Mouse (Mus musculus): ENCODE results near the gene Mapkbp1. TPM values are rescaled to one million over a fixed set of nuclear protein-coding genes. Genes with fewer than 3 reads are reported as not detected.
A peak's percentile ranks its signal among the peaks of the same experiment; 100 is the strongest.

Mapkbp1 gene
- polyA plus RNA-seq, 1 experiment = 15.7 TPM

DNA sequence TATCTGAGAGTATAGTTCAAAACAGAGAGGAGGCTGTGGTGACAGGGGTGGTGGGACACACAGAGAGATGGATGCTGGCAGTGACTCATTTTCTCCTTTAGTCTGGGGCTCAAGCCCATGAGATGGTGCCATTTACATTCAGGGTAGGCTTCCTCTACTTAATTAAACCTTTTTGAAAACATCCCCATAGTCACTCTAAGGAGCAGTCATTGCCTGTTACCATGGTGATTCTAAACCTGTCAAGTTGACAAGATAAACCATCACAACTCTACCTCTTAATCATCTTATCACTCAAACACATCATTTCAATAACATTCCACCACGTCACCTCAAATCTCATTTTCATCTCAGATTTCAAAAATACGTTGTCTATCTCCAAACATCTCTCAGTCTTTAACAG, 31.5 kb downstream of the Mapkbp1 start:
- Histone ChIP-seq H3K36me3 (ENCODE audit: control insufficient read depth, insufficient read depth, low read length) (no peaks in the 10 kb centered on the region), H3K4me1 (replicated peaks; ENCODE audit: control insufficient read depth, insufficient read depth, low read length) (no peaks in the 10 kb centered on the region), H3K27me3 (ENCODE audit: control insufficient read depth, insufficient read depth, low read length) (no peaks in the 10 kb centered on the region), H3K4me3 (ENCODE audit: control insufficient read depth, insufficient read depth, low read length) (no peak overlapping the region), H3K27ac (ENCODE audit: control insufficient read depth, insufficient read depth, low read length) (no peak overlapping the region)
- no peak for DNase-seq
- WGBS = 92% methylated on average over 2 of the region's 2 CpGs
- TF ChIP-seq POLR2A (IDR thresholded peaks at IDR 0.05; ENCODE audit: control insufficient read depth, extremely low read depth, insufficient read depth, low read length, poor library complexity) (no peak), CTCF (IDR thresholded peaks at IDR 0.05; ENCODE audit: borderline replicate concordance, control insufficient read depth, extremely low read depth, insufficient read depth, low read length, poor library complexity) (no peak)

DNA sequence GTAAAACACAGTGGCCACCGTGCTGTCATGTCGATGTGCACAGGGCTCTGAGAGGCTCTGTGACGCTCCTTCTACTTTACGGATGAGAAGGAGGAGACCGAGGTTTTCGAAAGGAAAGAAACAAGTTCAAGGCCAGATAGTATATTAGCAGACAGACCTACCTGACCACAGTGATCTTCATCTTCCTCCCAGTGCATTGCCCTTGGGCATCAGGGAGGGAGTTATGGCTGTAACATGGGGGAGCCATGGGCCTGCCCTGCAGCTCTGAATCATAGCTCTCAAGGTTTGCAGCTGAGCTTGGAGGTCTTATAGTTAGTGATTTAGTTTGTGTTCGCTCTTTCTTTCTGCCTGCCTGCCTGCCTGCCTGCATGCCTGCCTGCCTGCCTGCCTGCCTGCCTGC, 34.2 kb downstream of the Mapkbp1 start:
- H3K27me3 ChIP-seq (ENCODE audit: control insufficient read depth, insufficient read depth, low read length) = no peaks in the 10 kb centered on the region
- no peaks in the 10 kb centered on the region for H3K4me1 ChIP-seq (replicated peaks; ENCODE audit: control insufficient read depth, insufficient read depth, low read length)
- DNase-seq = no peak
- no peak overlapping the region for H3K27ac ChIP-seq (ENCODE audit: control insufficient read depth, insufficient read depth, low read length)
- no peak overlapping the region for H3K4me3 ChIP-seq (ENCODE audit: control insufficient read depth, insufficient read depth, low read length)
- 96% methylated on average over 7 of the region's 7 CpGs for WGBS
- TF ChIP-seq CTCF (IDR thresholded peaks at IDR 0.05; ENCODE audit: borderline replicate concordance, control insufficient read depth, extremely low read depth, insufficient read depth, low read length, poor library complexity) (no peak), POLR2A (IDR thresholded peaks at IDR 0.05; ENCODE audit: control insufficient read depth, extremely low read depth, insufficient read depth, low read length, poor library complexity) (no peak)
- no peaks in the 10 kb centered on the region for H3K36me3 ChIP-seq (ENCODE audit: control insufficient read depth, insufficient read depth, low read length)

GRCm38 (mm10) chr2:120007680-120008210, 35.2 kb downstream of the Mapkbp1 start:
- no peak for DNase-seq
- Histone ChIP-seq H3K4me3 (ENCODE audit: control insufficient read depth, insufficient read depth, low read length) (no peak overlapping the region), H3K4me1 (replicated peaks; ENCODE audit: control insufficient read depth, insufficient read depth, low read length) (no peaks in the 10 kb centered on the region), H3K36me3 (ENCODE audit: control insufficient read depth, insufficient read depth, low read length) (no peaks in the 10 kb centered on the region), H3K27me3 (ENCODE audit: control insufficient read depth, insufficient read depth, low read length) (no peaks in the 10 kb centered on the region), H3K27ac (ENCODE audit: control insufficient read depth, insufficient read depth, low read length) (no peak overlapping the region)
- no peak for TF ChIP-seq POLR2A (IDR thresholded peaks at IDR 0.05; ENCODE audit: control insufficient read depth, extremely low read depth, insufficient read depth, low read length, poor library complexity)
- TF ChIP-seq CTCF (IDR thresholded peaks at IDR 0.05; ENCODE audit: borderline replicate concordance, control insufficient read depth, extremely low read depth, insufficient read depth, low read length, poor library complexity) = no peak
- WGBS = 92% methylated on average over 4 of the region's 4 CpGs

GRCm38 (mm10) chr2:120008672-120009071, 36.2 kb downstream of the Mapkbp1 start:
- DNase-seq = no peak
- H3K4me3 ChIP-seq (ENCODE audit: control insufficient read depth, insufficient read depth, low read length) = no peak overlapping the region
- WGBS = 38% methylated on average over 4 of the region's 4 CpGs

GRCm38 (mm10) chr2:120011462-120012200, 39.1 kb downstream of the Mapkbp1 start:
- Histone ChIP-seq H3K27me3 (ENCODE audit: control insufficient read depth, insufficient read depth, low read length) (no peaks in the 10 kb centered on the region), H3K36me3 (ENCODE audit: control insufficient read depth, insufficient read depth, low read length) (no peaks in the 10 kb centered on the region), H3K27ac (ENCODE audit: control insufficient read depth, insufficient read depth, low read length) (no peak overlapping the region), H3K4me3 (ENCODE audit: control insufficient read depth, insufficient read depth, low read length) (no peak overlapping the region), H3K4me1 (replicated peaks; ENCODE audit: control insufficient read depth, insufficient read depth, low read length) (no peaks in the 10 kb centered on the region)
- 79% methylated on average over 8 of the region's 8 CpGs for WGBS
- TF ChIP-seq CTCF (IDR thresholded peaks at IDR 0.05; ENCODE audit: borderline replicate concordance, control insufficient read depth, extremely low read depth, insufficient read depth, low read length, poor library complexity) (no peak), POLR2A (IDR thresholded peaks at IDR 0.05; ENCODE audit: control insufficient read depth, extremely low read depth, insufficient read depth, low read length, poor library complexity) (no peak)
- peak; percentile 56 for DNase-seq

More at GRCm38 (mm10) chr2:120008672-120009071, 36.2 kb downstream of the Mapkbp1 start:
- Histone ChIP-seq H3K36me3 (ENCODE audit: control insufficient read depth, insufficient read depth, low read length) (no peaks in the 10 kb centered on the region), H3K27me3 (ENCODE audit: control insufficient read depth, insufficient read depth, low read length) (no peaks in the 10 kb centered on the region), H3K27ac (ENCODE audit: control insufficient read depth, insufficient read depth, low read length) (no peak overlapping the region), H3K4me1 (replicated peaks; ENCODE audit: control insufficient read depth, insufficient read depth, low read length) (no peaks in the 10 kb centered on the region)
- TF ChIP-seq POLR2A (IDR thresholded peaks at IDR 0.05; ENCODE audit: control insufficient read depth, extremely low read depth, insufficient read depth, low read length, poor library complexity) = no peak
- TF ChIP-seq CTCF (IDR thresholded peaks at IDR 0.05; ENCODE audit: borderline replicate concordance, control insufficient read depth, extremely low read depth, insufficient read depth, low read length, poor library complexity) = no peak

DNA sequence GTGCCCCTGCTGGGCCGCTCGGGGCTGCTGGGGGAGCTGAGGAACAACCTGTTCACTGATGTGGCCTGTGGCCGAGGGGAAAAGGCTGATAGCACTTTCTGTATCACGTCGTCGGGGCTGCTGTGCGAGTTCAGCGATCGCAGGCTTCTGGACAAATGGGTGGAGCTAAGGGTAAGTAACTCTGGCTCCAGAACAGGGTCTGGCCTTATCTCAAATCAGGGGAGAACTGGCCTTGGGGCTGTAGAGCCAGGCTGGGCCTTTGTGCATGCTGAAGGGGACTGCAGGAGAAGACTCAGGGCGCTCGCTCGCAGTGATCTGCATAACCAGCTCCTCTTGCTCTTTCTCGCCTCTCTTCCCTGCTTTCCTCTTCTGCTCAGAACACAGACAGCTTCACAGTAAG, 40.4 kb downstream of the Mapkbp1 start:
- no peaks in the 10 kb centered on the region for H3K27me3 ChIP-seq (ENCODE audit: control insufficient read depth, insufficient read depth, low read length)
- H3K27ac ChIP-seq (ENCODE audit: control insufficient read depth, insufficient read depth, low read length) = no peak overlapping the region
- no peaks in the 10 kb centered on the region for H3K4me1 ChIP-seq (replicated peaks; ENCODE audit: control insufficient read depth, insufficient read depth, low read length)
- WGBS = 95% methylated on average over 13 of the region's 13 CpGs
- no peak for DNase-seq
- no peak for TF ChIP-seq CTCF (IDR thresholded peaks at IDR 0.05; ENCODE audit: borderline replicate concordance, control insufficient read depth, extremely low read depth, insufficient read depth, low read length, poor library complexity)
- TF ChIP-seq POLR2A (IDR thresholded peaks at IDR 0.05; ENCODE audit: control insufficient read depth, extremely low read depth, insufficient read depth, low read length, poor library complexity) = no peak
- H3K4me3 ChIP-seq (ENCODE audit: control insufficient read depth, insufficient read depth, low read length) = no peak overlapping the region
- H3K36me3 ChIP-seq (ENCODE audit: control insufficient read depth, insufficient read depth, low read length) = no peaks in the 10 kb centered on the region

All from thymus, adult 2 months (tissue).